9 mouse cellular contexts compared by ENCODE assay signal in the genomic region with DNA sequence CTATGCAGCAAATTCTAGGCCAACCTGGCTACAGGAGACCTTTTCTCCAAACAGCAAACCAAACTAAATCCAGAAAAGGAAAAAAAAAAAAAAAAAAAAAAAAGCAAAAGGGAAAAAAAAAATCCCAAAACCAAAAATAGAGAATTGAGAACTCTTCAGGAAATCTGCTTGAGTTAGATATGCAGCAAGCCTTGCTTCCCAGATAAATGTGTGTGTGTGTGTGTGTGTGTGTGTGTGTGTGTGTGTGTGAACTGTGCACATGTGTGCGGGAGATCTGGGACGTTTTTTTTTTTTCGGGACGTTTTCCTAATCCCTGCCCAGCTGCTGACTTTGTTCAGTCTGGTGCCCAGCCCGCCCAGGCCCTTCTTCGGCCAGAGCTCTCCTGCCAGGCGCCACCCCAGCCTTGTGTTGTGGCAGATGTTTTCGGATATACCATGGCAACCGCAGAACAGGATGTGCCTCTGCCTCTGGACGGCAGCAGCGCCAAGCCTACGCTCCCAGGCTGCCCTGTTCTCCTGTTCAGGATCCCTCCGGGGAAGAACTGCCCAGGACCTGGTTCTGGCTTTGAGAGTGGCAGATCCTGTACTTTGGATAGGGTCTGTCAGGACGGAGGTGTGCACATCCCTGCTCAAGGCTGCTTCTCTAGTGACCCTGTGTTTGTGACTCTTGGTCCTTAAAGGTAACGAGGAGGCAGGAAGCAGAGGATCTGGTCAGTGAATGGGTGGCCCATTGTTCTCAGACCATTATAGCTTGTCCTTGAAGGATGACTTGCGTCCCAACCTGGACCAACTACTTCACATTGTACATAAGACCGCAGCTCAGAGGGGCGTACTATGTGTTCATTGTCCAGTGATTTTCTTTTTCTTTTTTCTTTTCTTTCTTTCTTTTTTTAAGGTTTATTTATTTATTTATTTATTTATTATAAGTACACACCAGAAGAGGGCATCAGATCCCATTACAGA. TPM values are rescaled to one million over a fixed set of nuclear protein-coding genes. Genes with fewer than 3 reads are reported as not detected.
DNase-seq lines count a peak whose midpoint lies in the region; ATAC-seq and TF ChIP-seq lines count a peak whose summit lies in the region.
"Had no signal": no experiment of that assay in that cellular context is flagged by ENCODE, and none has a peak within 500 bp of the region (broad histone marks: within the 10 kb centered on the region; RNA-seq: fewer than 3 reads in every experiment).

No protein-coding gene starts in this region.

- DNase-seq in retina, postnatal 1 day: peak; percentile 45
- no peak for DNase-seq in retina, embryonic 14.5 days (ENCODE audit: low spot score)
- DNase-seq in embryo, embryonic 11 days: peak; percentile 80
- peak; percentile 79 to 90 for DNase-seq in heart, adult 2 months
- peak; percentile 68 for DNase-seq in lung, adult 2 months
- DNase-seq in neural tube, embryonic 10.5 days (ENCODE audit: extremely low spot score, low spot score): peak; percentile 71
- no peak for DNase-seq in cerebellum, adult 18-20 months

- peaks cover 10% of the 10 kb centered on the region for H3K4me1 ChIP-seq in heart, adult 2 months (ENCODE audit: control insufficient read depth, insufficient read depth, low read length)
- H3K4me1 ChIP-seq in intestine, embryonic 16.5 days (ENCODE audit: control insufficient read depth, insufficient read depth, low read length): peaks cover 17% of the 10 kb centered on the region
- peaks cover 9% of the 10 kb centered on the region for H3K4me1 ChIP-seq in lung, adult 2 months (ENCODE audit: control insufficient read depth, insufficient read depth, low read length)

- no peak for TF ChIP-seq POLR2A in heart, adult 2 months (IDR thresholded peaks at IDR 0.05; ENCODE audit: insufficient read depth, low read depth, low read length)
- TF ChIP-seq POLR2A in lung, adult 2 months (IDR thresholded peaks at IDR 0.05; ENCODE audit: borderline replicate concordance, extremely low read depth, low read depth, low read length): peak; percentile 31; the same call in 1 of the 2 replicates

- H3K9me3 ChIP-seq in intestine, embryonic 16.5 days (ENCODE audit: control insufficient read depth, low read length): 0 out of 2 replicates have a peak, but pooled peaks cover 4% of the 10 kb centered on the region

- H3K4me2 ChIP-seq in intestine, embryonic 16.5 days (ENCODE audit: low read depth, low read length): peak overlapping the region; percentile 19; the same call in 1 of the 2 replicates

- no peaks in the 10 kb centered on the region for H3K79me2 ChIP-seq in heart, adult 2 months (replicated peaks; ENCODE audit: control insufficient read depth, insufficient read depth, low read length)

- peak overlapping the region; percentile 81 for H3K27ac ChIP-seq in heart, adult 2 months
- H3K27ac ChIP-seq in intestine, embryonic 16.5 days (ENCODE audit: low read length): peak overlapping the region; percentile 68

- peak; percentile 91 for TF ChIP-seq EP300 in heart, adult 2 months (IDR thresholded peaks at IDR 0.05; ENCODE audit: insufficient read depth, low read depth, low read length)

- H3K27me3 ChIP-seq in heart, adult 2 months (ENCODE audit: control insufficient read depth, insufficient read depth, low read length): no peaks in the 10 kb centered on the region
- no peaks in the 10 kb centered on the region for H3K27me3 ChIP-seq in intestine, embryonic 16.5 days (replicated peaks; ENCODE audit: control insufficient read depth, insufficient read depth, low read length)

- intact Hi-C loops in heart, adult 2 months (cut with DNase I): loop anchor here (1.0 to 2.0 kb wide), 2 partner anchors 24 to 77 kb away; no protein-coding TSS in a partner anchor

- ATAC-seq in intestine, embryonic 16.5 days: peak; percentile 59

- H3K4me3 ChIP-seq in heart, adult 2 months: peak overlapping the region; percentile 3; the same call in 1 of the 2 replicates
- no peak overlapping the region for H3K4me3 ChIP-seq in intestine, embryonic 16.5 days (ENCODE audit: low read length)
- peak overlapping the region; percentile 42 for H3K4me3 ChIP-seq in lung, adult 2 months (replicated peaks; ENCODE audit: extremely low read depth, low read depth, low read length)

- no peak for TF ChIP-seq CTCF in heart, adult 2 months (IDR thresholded peaks at IDR 0.05)
- no peak for TF ChIP-seq CTCF in lung, adult 2 months (IDR thresholded peaks at IDR 0.05; ENCODE audit: insufficient read depth, low read length)

- H3K36me3 ChIP-seq in heart, adult 2 months (ENCODE audit: control insufficient read depth, insufficient read depth, low read length): peaks cover 2% of the 10 kb centered on the region; the same call in 1 of the 2 replicates
- H3K36me3 ChIP-seq in intestine, embryonic 16.5 days (ENCODE audit: control insufficient read depth, insufficient read depth, low read length): no peaks in the 10 kb centered on the region
- H3K36me3 ChIP-seq: G1E had no signal

- peak overlapping the region; percentile 14 for H3K9ac ChIP-seq in heart, adult 2 months (ENCODE audit: low read depth, low read length)
- H3K9ac ChIP-seq in intestine, embryonic 16.5 days (ENCODE audit: low read depth, low read length): peak overlapping the region; percentile 60

- WGBS in heart, adult 2 months: 10% methylated on average over 18 of the region's 18 CpGs
- 41% methylated on average over 18 of the region's 18 CpGs for WGBS in intestine, embryonic 16.5 days
- WGBS in lung, adult 2 months: 19% methylated on average over 18 of the region's 18 CpGs

RNA-seq across cellular contexts. Expression of gene Coro1c, which starts 22.4 kb away (rescaled TPM):
- total RNA-seq in heart, adult 2 months (2021): 10 to 100 TPM; 24.6 to 30.1 TPM
- polyA plus RNA-seq in heart, adult 2 months (2012; rRNA removed): 24.1 and 27.9 TPM in 2 replicates
- polyA plus RNA-seq in intestine, embryonic 16.5 days (2015; fragmentation: Nextera tagmentation; extraction: Ambion mirVana): 175 and 183 TPM in 2 replicates
- 86.7 and 104 TPM in 2 replicates for polyA plus RNA-seq in lung, adult 2 months (2012; rRNA removed)

Comparison
In these comparisons a context has a peak if more than half of its experiments do, and no peak if none do; other contexts are left out.
1. DNase-seq: peak in retina, postnatal 1 day (single experiment), embryo, embryonic 11 days (single experiment), heart, adult 2 months (2 of 2), lung, adult 2 months (single experiment) and neural tube, embryonic 10.5 days (single experiment); none in retina, embryonic 14.5 days (single experiment) and cerebellum, adult 18-20 months (0 of 2).